Mouse (Mus musculus) erythroblast, embryonic 14.5 days (primary cell): ENCODE measurements around the gene Hectd4. TPM values are rescaled to one million over a fixed set of nuclear protein-coding genes. Genes with fewer than 3 reads are reported as not detected.
"Not testable (repeated sequence)": the region's sequence is repeated elsewhere in the genome, so short reads cannot be mapped to it uniquely, and the experiment has no call there.

Source experiments
- H3K27me3 ChIP-seq: 2 replicates; pipeline ENCODE4 v1.6.1; 2012; ENCODE audit warnings: inconsistent platforms; ENCODE audit not compliant: control insufficient read depth
- H3K36me3 ChIP-seq: 2 replicates; pipeline ENCODE4 v1.6.1; 2012; ENCODE audit warnings: mild to moderate bottlenecking, inconsistent platforms; ENCODE audit not compliant: control insufficient read depth
- H3K4me1 ChIP-seq: 2 replicates; pipeline ENCODE4 v1.6.1; 2012; ENCODE audit warnings: inconsistent platforms; ENCODE audit not compliant: control insufficient read depth
- H3K4me3 ChIP-seq: replicated peaks from 2 replicates; pipeline ENCODE3; 2012; ENCODE audit warnings: moderate library complexity, mild to moderate bottlenecking, inconsistent platforms
- H3K9me3 ChIP-seq: 2 replicates; pipeline ENCODE4 v1.6.1; 2012; ENCODE audit warnings: low read length, inconsistent platforms, mixed read lengths; ENCODE audit not compliant: control insufficient read depth
- GATA1 ChIP-seq: IDR thresholded peaks from 2 replicates; pipeline ENCODE4 v1.6.1; 2012; ENCODE audit warnings: low read length, inconsistent platforms, mixed read lengths
- TAL1 ChIP-seq: IDR thresholded peaks from 3 replicates; pipeline ENCODE4 v1.6.1; 2012; ENCODE audit warnings: low read length, inconsistent platforms, mixed read lengths
- polyA plus RNA-seq: library from polyadenylated mRNA; stranded (reverse); fragments of >175 nt; gene quantifications from 2 replicates; pipeline ENCODE4 v1.2.3, GENCODE M21; 2012

The Hectd4 gene
- polyA plus RNA-seq, 1 experiment = 10.6 TPM

DNA sequence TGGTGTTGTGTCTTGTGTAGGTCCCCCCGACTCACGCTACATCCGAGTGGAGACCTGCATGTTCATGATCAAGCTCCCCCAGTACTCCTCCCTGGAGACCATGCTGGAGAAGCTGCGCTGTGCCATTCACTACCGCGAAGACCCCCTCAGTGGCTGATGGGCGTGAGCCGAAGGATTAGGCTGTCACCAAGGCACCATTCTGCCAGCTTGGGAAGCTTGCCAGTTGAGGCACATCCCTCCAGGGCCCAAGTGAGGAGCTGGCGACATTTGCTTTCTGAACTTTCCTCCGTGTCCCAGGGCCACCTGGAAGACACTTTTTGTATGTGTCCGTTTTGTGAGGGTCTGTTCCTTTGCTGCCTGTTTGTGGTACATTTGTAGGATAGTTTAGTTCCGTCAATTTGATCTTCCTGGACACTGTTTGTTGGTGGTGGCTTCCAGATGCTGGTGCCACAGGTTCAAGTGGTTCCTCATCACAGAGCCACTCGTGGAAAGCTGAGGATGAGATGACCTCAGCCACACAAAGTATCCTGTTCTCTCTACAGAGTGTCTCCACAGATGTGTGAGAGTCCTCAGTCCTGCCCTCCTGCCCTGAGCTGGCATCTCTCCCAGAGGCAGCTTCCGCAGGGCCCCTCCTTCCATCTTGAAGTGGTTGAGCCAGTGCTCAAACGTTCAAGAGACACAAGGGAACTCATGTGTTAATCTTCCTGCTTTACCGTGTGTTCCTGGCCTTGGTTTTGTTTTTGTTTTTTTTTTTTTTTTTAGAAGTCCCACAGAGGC lies 146.6 kb downstream of the Hectd4 start:
- no peaks in the 10 kb centered on the region for H3K27me3 ChIP-seq
- H3K36me3 ChIP-seq = peaks cover 95% of the 10 kb centered on the region
- TF ChIP-seq TAL1 (no peak), GATA1 (no peak)
- no peak overlapping the region for H3K4me3 ChIP-seq
- peaks cover 2% of the 10 kb centered on the region; the same call in 1 of the 2 replicates for H3K4me1 ChIP-seq
- no peaks in the 10 kb centered on the region for H3K9me3 ChIP-seq

DNA sequence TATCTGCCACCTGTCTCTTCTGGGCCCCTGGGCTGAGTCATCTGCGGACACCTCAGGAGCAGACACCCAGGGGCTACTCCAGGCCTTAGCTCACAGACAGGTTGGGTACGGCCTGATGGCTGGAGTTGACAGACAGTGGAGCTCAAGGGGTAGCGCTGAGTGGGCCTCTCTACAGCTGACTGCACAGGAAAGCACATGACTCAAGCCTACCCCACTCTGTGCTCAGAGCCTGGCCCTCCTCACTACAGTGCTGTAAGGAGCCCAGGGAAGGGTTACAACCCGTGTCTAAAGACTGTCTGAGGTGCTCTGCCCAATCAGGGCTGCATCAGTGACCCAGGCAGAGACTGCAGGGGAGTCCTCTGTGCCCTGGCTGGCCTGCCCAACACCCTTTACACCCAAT lies 147.2 kb downstream of the Hectd4 start:
- peaks cover 2% of the 10 kb centered on the region; the same call in 1 of the 2 replicates for H3K4me1 ChIP-seq
- peaks cover 95% of the 10 kb centered on the region for H3K36me3 ChIP-seq
- no peak overlapping the region for H3K4me3 ChIP-seq

DNA sequence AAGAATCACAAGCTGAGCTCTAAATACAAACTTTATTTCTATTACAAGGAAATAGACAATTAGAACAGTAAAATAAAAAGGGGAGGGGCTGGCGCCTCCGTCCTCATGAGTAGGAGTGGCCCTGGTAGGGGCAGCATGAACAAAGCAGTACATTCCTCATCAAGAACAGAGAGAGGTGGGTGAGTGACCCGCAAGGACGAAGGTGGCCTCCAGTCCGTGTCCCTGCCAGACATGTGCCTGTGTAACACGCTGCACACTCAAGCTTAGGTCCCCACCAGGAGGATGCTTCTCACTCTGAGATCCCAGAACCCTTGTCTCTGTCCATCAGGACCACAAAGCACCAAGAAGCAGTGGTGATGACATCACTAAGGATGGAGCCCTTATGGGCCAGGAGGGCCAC lies 151.7 kb downstream of the Hectd4 start:
- Histone ChIP-seq H3K27me3 (no peaks in the 10 kb centered on the region), H3K36me3 (peaks cover 87% of the 10 kb centered on the region), H3K4me1 (peaks cover 1% of the 10 kb centered on the region; the same call in 1 of the 2 replicates), H3K9me3 (no peaks in the 10 kb centered on the region), H3K4me3 (no peak overlapping the region)
- no peak for TF ChIP-seq TAL1
- no peak for TF ChIP-seq GATA1

More for the DNA sequence above, 147.2 kb downstream of the Hectd4 start:
- H3K9me3 ChIP-seq = no peaks in the 10 kb centered on the region
- TF ChIP-seq GATA1 (no peak), TAL1 (no peak)
- H3K27me3 ChIP-seq = no peaks in the 10 kb centered on the region

DNA sequence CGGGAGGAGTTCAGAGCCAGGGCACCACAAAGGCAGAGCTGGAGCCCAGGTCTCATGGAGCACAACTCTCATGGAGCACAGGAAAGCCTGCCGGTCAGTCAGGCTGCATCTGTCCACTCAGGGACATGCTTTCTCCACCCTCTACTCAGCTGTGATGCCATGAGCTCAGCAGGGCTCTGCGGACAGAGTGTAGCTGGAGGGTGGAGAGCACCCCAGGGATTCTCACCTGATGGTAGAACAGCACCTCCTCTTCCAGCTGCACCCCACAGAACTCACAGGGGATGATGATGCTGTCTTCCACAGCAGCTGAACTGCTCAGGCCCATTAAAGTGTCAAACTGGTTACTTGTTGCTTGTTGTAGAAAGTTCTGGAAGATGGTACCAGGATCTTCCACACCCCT lies 154.8 kb downstream of the Hectd4 start:
- Histone ChIP-seq H3K4me3 (no peak overlapping the region), H3K4me1 (no peaks in the 10 kb centered on the region), H3K9me3 (no peaks in the 10 kb centered on the region), H3K36me3 (peaks cover 84% of the 10 kb centered on the region), H3K27me3 (no peaks in the 10 kb centered on the region)
- no peak for TF ChIP-seq GATA1
- no peak for TF ChIP-seq TAL1

DNA sequence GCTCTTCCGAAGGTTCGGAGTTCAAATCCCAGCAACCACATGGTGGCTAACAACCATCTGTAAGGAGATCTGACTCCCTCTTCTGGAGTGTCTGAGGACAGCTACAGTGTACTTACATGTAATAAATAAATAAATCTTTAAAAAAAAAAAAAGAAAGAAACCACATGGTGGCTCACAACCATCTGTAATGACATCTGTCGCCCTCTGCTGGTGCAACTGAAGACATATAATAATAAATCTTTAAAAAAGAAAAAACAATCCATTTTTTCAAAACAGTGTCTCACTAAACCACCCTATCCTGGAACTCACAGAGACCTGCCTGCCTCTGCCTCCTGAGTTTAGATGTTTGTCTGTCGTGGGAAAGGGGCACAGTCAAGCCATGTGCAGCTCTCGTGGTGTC lies 157.0 kb downstream of the Hectd4 start:
- peaks cover 86% of the 10 kb centered on the region for H3K36me3 ChIP-seq
- H3K27me3 ChIP-seq, H3K9me3 ChIP-seq, H3K4me1 ChIP-seq, H3K4me3 ChIP-seq: not testable (repeated sequence)

DNA sequence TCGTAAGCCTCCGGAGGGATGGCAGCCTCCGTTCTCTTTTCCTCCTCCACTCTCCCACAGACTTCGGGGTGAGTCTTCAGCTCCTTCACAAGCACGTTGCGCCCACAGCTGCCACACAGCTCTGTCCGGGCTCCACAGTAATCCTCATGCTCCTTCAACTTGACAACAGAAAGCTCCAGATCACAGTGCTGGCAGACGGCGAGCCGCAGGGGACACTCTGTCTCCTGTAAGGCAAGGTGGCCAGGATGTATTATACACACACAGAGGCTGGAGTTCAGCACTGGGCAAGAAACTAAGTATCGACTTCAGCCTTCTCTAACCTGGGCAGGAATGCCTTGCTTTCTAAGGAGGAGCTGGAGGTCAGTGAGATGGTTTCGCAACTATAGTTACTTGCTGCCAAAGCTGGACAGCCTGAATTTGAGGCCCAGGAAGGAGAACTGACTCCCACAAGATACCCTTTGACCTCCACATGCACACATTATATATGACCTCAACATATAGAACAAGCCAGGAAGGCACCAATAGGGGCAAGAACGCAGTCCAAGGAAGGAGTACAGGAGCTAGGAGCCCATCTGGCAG lies 158.7 kb downstream of the Hectd4 start:
- H3K4me3 ChIP-seq = no peak overlapping the region
- H3K36me3 ChIP-seq = peaks cover 79% of the 10 kb centered on the region
- H3K9me3 ChIP-seq = peaks cover 9% of the 10 kb centered on the region
- H3K27me3 ChIP-seq = no peaks in the 10 kb centered on the region
- peaks cover 8% of the 10 kb centered on the region for H3K4me1 ChIP-seq
- TF ChIP-seq GATA1 (no peak), TAL1 (no peak)

DNA sequence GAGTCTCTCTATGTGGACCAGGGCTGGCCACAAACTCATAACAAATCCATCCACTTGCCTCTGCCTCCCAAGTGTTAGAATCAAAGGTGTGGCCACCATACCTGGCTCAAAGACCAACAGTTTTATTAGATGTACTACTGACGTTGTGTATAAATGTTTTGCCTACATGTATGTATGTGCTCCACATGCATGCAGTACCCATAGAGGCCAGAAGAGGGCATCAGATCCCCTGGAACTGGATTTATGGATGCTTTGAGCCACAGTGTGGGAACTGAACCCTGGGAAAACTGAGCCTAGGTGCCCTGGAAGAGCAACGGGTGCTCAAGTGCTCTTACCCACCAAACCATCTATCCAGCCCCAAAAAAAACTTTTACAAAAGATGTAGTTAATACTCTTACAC lies 160.7 kb downstream of the Hectd4 start:
- Histone ChIP-seq H3K4me3 (no peak overlapping the region), H3K36me3 (peaks cover 63% of the 10 kb centered on the region), H3K9me3 (peaks cover 9% of the 10 kb centered on the region), H3K4me1 (peaks cover 25% of the 10 kb centered on the region), H3K27me3 (no peaks in the 10 kb centered on the region)
- TF ChIP-seq TAL1 (no peak), GATA1 (no peak)

DNA sequence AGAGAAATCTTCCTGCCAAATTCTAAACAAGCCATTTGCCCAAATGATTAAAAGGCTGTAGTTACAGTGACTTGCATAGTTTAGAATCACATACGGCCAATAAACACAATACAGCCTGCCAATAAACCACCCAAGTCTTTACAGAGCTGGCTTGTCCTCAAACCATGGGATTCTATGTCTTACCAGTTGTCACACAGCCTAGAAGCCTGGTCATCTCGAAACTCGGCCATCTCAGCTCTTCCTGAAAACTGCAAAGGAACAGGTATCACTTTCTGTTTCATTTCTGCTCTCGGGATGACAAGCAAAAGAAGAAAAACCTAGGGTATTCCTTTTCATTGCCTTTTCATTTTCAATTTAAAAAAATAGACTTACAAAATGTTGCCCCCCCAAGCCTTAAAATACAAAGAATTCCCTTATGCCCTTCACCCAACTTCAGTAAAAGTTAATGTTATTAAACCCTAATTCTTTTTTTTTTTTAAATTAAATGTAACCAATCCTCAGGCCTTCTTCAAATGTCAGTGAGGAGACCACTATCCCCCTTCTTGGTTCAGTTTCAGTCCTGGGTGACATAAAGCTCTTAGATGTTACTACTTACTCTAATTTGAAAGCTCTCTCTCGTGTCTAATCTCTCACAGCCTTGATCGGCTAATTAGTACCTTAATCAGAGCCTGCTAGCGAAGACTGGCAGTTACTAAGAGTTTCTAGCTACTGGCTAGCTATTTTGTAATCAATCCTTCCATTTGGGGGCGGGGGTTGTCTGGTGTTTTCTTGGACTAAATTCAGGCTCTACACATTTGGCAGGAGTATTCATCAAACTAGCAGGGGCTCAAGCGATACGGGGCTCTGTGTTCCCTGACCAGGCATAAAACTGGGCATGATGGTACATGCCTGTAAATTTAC lies 164.1 kb downstream of the Hectd4 start:
- Histone ChIP-seq H3K27me3 (peaks cover 3% of the 10 kb centered on the region), H3K4me1 (peaks cover 40% of the 10 kb centered on the region), H3K4me3 (peak overlapping the region; percentile 74), H3K36me3 (peaks cover 37% of the 10 kb centered on the region), H3K9me3 (peaks cover 9% of the 10 kb centered on the region)
- TF ChIP-seq TAL1 (no peak), GATA1 (no peak)
